Mouse (Mus musculus) 3134 (cell line): ENCODE measurements around the gene Khdrbs1.
"Not testable (repeated sequence)": the region's sequence is repeated elsewhere in the genome, so short reads cannot be mapped to it uniquely, and the experiment has no call there.

Source experiments
- DNase-seq: peaks from one replicate; pipeline ENCODE4 v3.0.0-alpha.2; 2011; ENCODE audit warnings: low spot score; ENCODE audit not compliant: insufficient read length; ENCODE audit errors: extremely low read depth

The Khdrbs1 gene

DNA sequence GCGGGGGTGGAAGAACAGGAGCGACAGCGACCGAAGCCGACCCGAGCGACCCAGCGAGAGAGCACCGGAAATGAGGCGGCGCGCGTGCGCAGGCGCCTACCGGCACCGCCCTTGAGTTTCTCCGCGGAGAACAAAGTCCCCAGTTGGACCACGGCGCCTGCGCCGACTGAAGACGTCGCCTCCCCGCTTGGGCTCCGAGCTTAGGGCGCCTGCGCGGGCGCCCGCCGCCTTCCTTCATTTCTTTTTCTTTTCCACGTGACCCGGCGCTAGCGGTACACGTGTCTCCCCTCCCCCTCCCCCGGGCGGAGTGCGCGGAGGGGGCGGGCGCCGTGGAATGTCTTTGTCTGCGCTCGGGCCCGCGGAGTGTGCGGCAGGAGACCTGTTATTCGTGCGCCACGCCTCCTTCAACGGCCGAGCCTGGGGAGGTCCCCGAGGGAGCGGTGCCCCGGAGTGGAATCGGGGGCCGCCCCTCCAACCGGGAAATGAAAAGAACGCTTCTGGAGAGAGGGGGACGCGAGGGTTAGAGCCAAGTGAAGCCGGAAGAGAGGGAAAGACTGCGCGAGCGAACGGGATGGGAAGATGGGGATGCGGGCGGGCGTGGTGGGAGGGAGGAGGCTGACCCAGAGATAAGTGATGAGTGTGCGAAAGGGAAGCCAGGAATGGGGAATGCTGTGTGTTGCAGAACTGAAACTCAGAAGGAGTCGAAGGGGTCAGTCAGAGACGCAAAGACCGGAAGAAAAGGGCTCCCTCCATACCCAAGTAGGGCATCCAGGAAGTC, at the start of gene Khdrbs1:
TSS of gene Khdrbs1 (minus strand) at position 72 of the 778 bp plus-strand sequence.
- peak; percentile 98 for DNase-seq

DNA sequence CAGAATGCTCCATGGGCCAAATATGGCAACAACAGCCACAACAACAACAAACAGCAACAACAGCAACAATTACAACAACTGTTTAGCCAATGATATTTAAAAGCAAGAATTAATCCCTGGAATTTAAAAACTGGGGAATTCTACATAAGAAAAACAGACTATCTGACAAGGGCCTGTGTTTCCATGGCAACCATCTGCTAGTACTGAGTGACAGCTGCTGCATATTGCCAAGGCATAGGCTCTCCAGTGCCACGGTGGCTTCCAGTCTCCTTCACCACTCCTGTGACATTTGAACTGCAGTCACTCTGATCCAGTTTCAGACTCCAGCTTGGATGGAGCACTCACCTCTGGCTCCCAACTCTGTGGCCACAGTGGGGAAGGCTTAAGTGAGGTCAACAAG, 49.3 kb upstream of the Khdrbs1 start:
- no peak for DNase-seq

DNA sequence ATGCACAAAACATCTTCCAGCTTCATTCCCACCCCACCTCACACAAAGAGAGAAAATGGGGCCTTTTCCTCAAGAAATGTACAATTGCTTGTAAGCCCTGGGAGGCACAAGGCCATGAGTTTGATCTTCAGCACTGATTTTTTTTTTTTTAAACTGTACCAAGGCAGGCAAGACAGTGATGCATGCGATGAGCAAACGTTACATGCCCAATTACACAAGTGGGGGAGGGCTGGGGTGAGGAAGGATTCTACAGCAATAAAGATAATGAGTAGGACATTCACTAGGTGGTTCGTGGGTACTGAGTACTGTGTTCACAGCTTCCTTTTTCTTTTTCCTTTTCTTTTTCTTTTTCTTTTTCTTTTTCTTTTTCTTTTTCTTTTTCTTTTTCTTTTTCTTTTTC, 48.4 kb upstream of the Khdrbs1 start:
- no peak for DNase-seq

DNA sequence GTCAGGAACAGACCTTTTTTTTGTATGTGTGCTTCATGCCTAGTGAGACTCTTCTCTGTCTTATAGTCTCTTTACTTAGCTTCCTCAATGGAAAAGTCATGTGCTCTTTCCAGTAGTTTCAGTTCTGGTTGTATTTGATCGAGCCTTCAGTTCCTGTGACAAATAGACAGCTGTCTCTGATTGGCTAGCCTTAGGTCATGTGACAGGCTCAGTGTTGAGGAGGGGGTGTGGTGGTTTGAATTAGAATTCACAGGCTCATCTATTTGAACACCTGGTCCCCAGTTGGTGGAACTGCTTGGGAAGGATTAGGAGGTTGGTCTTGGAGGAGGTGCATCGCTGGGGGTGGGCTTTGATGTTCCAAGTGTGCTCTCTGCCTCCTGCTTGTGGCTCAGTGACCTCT, 47.5 kb upstream of the Khdrbs1 start:
- no peak for DNase-seq

DNA sequence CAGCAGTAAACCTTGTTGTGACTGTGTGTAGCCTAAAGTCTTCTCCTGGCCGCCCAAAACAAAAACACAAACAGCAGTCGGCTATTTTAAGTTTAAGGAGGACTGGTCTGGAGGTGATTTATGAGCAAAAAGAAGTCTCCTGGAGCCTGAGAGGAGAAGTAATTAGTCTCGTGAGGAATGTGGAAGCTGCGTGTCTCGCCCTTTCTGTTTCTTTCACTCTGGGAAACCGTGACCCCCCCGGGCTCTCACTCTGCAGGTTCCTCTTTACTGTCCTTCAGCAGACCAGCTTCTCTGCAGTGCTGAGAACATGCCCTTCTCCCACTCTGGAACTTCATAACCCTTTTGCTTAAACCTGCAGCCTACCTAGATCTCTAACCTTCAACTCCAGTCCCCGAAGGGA, 46.6 kb upstream of the Khdrbs1 start:
- DNase-seq: no peak

DNA sequence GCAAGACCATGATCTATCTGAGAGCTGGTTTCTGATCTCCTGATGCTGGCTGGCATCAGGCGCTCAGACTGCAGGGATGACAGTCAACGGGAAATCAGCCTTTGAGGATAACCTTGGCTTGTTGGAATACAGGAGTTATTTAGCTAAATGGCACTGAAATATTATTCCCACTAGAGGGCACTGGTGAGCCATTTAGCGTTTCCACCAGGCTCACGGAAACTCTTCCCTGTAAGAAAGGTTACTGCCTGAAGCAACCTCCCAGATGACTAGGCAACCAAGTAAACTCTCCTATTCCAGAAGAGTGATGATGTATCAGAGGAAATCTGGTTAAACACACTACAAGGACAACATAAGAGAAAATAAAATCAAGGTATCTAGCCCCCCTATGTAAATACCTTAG, 43.1 kb upstream of the Khdrbs1 start:
- peak; percentile 41 for DNase-seq

DNA sequence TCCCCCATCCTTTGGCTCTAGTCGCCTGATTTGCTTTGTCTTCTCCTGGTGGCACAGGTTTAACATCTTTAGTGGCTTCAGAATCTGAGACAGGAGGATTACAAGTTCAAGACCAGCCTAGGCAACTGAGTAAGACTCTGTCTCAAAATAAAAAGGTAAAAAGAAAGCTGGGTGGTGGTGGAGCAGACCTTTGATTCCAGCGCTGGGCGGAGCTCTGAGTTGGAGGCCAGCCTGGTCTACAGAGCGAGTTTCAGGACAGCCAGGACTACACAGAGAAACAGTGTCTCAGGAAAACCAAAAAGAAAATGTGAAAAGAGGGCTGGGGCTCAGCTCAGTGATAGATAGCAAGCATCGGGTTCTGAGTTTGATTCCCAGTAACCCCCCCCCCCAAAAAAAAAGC, 41.4 kb upstream of the Khdrbs1 start:
- DNase-seq: no peak

DNA sequence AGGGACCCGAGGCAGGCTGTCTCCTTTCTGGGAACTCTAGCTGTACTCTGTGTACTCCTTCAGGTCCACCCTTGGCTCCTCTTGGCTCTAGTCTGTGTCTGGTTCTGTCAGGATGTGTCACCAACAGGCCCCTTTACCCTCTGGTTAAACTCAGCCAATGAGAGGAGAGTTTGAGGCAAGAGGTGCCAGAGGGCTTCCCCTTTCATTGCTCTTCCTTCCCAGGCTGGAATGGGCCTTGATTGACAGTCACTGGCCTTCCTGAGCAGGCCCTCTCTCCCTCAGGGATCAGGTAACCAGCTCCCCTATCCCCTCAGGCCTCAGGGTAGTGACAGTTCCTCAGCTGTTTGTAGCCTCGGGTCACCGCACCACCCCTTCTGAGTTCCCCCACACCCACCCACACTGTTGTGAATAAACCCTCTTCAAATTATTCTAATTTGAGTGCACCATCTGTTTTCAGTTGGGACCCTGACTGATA, 40.8 kb upstream of the Khdrbs1 start:
- DNase-seq: no peak

DNA sequence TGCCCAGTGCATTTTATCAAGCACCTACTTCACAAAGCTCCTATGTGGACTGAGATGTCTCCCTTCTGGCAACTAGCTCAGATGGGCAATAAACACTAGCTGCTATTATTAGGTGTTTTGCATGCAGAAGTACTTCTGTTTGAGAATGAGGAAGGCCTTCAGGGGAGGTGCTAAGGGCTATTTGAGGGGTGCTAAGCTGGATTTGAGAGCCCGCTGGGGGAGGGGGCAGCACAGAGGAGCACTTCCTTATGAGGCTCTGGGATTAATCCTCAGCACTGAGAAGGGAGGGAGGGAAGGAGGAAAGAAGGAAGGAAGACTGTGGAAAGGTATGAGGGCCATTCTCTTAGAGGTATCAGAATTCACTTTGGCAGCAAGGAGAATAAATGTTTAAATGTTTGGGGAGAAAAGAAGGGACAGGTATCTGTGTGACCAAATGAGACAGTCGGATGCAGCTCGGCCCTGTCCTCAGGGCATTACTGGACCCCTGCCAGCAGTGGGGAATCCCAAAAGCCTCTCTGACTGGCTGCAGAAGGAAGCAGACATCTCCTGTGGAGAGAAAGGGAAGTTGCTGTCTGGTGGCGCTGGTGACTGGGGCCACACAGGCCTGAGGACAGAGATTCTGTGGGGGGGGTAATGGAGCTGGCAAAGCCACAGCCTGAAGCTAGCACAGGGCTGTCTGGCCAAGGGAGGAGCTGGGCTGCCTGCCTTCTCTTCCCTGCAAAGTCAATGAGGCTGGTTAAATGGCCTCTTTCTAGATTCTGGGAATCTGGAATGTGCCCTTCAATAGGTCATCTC, 40.0 kb upstream of the Khdrbs1 start:
- DNase-seq: no peak

DNA sequence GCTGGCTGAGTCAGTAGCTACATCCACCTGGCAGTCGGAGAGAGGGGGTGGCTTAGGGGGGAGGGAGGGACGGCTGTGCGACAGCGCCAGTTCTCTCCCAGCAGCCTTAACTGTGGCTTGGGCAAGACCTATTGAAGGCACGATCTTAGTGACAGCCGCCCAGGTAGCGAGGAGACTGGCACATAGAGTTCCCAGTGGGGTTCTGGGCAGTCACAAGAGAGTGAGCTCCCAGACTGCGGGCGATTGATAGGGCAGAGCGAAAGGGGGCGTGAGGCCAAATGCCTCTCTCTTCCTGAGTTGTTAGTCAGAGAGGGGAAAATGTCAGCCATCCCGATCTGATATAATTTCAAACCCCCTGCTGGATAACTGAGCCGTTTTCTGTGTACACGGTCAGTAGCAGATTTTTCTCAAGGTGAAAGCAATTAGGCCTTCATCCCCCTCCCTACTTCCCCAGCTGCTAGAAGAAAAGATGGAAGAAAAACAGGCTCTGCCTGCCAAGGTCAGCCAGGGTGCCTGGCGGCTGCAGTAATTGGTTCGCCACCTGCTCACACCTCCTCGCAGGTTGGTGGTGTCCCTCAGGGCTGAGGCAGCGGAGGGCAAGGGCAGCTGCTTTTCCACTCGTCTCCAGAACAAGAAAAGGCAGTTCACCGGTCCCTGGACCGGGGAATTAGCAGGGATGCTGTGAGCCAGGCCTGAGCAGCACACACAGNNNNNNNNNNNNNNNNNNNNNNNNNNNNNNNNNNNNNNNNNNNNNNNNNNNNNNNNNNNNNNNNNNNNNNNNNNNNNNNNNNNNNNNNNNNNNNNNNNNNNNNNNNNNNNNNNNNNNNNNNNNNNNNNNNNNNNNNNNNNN, 29.8 kb upstream of the Khdrbs1 start:
- DNase-seq: no peak

DNA sequence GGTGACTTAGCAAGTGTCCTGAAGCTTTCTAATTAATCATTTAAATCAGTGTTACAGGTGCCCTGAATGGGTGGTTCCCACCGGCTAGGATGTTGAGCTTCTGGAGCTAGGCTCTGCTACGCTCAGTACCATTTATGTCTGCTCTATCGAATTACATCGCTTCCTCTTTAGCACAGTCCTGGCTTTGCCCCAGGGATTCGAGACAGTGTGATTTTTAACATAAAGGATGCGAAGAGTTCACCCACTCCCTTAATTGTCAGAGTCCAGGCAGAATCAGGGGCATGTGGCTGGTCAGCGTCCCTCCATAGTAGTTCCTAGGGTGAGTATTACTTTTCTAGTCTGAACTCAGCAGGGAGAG, 29.2 kb upstream of the Khdrbs1 start:
- no peak for DNase-seq

DNA sequence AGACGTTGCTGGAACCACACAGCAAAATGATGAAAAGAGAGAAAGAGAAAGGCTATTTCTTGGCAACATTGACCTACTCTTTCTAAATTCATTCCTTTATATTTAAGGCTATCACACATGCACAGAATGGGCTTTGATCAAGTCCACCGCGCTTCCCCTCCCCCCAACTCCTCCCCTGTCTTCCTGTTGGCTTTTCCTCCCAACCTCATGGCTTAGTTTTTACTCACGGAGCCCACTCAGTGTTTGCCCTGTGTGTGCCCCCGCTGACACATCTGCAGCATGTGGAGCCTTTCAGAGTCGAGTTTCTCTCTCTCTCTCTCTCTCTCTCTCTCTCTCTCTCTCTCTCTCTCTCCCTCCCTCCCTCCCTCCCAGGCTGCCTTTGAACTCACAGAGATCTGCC, 28.5 kb upstream of the Khdrbs1 start:
- DNase-seq: no peak

DNA sequence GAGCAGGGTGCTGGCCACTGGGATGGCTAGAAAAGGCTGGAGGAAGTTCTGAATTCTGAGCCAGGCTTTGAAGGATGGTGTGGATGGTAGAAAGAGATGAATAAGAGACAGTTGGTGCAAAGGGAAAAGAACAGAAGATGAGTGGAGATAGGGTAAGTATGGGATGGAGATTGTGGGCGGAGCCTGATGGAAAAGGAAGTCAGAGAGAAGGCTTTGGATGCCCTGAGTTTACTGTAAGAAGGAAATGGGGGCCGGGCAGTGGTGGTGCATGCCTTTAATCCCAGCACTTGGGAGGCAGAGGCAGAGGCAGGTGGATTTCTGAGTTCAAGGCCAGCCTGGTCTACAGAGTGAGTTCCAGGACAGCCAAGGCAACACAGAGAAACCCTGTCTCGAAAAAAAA, 26.6 kb upstream of the Khdrbs1 start:
- DNase-seq: not testable (repeated sequence)

DNA sequence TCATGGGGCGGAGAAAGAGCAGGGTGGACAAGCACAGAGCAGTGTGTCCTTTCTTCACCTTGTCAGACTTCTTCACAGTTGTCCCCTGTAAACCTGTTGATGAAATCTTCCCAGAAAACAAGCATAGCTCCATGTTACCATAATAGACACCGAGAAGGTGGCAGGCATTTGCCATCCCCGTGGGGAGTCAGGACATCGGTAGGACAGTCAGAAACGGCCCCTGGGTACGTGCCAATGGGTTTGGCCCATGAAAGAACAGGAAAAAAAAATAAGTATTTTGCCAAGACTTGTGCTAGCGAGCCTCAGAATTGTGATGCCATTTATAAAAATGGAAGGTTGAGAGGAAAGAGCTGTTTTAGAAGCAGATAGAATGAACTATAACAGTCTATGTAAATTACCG, 25.7 kb upstream of the Khdrbs1 start:
- no peak for DNase-seq

DNA sequence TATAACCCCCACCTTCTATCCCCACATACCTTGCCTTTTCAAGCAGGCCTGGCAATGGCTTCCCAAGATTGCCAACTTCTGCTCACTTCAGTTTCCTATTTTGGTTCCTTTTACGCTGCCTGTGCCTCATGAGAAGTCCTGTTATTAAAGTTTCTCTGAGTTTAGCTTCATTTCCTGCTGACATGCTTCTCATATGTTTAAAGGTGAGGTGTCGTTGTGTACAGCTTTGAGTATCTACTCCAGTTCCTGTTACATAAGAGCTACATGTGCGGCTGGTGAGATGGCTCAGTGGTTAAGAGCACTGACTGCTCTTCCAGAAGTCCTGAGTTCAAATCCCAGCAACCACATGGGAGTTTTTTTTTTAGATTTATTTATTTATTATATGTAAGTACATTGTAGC, 23.2 kb upstream of the Khdrbs1 start:
- no peak for DNase-seq

DNA sequence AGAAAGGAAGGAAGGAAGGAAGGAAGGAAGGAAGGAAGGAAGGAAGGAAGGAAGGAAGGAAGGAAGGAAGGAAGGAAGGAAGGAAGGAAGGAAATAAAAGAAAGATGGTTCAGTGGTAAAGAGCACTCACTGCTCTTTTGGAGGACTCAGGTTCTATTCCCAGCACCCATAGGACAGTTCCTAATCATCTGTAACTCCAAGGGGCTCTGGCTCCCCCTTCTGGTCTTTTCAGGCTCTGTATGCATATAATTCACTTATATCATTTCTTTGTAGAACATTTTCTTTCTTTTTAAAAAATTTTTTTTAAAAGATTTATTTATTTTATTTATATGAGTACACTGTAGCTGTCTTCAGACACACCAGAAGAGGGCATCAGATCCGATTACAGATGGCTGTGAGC, 20.4 kb upstream of the Khdrbs1 start:
- DNase-seq: not testable (repeated sequence)

DNA sequence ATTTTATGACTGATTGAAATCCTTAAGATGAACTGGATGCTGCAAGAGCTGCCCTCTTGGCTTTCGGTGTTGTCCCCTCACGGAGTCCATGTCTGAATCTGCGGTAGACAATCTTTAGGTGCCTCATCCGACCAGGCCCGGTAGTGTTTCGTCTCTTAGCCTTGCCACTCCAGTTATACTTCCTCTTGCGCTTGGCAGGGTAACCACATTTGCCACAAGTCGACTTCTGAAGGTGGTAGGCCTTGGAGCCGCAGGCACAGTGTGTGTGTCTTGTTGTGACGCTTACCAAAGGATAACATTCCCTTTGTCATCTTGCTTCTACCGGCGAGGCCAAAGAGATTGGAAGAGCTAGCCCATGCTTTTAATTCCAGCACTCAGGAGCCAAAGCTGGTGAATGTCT, 19.5 kb upstream of the Khdrbs1 start:
- DNase-seq: no peak

DNA sequence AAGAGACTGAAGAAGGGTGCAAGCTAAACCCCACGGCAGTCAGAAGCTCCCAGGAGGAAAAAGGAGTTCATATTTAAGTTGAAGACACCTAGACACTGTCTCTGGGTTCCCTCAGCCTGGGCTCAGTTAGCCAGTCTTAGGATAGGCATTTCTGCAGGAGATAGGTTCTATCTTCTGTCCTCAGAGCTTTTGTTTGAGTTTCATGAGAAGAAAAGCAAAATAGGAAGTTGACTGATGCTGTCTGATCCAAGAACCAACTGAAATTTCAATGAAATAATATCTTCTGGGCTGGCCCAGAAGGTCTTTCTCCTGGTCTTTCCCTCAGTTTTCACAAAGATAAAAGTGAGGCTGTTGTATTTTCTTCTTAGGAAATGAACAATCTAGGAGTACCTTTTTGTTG, 13.4 kb upstream of the Khdrbs1 start:
- DNase-seq: no peak

DNA sequence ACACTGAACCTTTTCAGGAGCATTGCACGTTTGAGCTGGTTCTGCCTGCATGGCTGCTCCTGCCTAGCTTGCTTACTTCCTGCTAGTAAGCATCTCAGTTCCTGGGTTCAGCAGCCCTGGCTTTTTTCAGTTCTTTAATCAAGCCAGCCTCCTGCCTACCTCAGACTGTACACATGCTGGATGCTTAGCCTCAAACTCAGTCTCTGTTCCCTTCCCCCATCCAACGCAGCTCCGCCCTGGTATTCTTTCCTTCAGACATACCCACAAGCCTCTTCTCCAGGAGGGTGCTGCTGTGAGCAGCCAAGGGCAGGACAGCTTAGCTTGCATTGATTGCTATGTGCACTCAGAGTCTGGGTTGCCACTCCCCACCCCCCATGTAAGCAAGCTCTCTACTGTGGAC, 12.6 kb upstream of the Khdrbs1 start:
- DNase-seq: no peak

DNA sequence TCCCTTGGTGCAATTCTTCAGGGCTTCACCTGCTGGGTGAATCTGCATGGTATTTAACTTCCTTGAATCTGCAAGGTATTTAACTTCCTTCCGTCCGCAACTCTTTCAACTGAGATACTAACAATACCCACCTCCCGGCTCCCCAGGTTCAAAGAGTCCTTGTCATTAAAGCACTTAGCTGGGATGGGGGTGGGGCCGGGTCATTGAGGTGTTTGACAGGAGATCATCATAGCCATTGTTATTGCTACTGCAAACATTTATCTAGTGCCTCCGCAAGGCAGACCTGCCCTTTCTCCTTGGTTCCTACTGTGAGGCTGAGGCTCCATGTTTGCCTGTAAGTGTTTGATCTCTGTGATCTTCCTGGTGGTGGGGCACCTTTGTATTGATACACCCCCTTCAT, 8.3 kb upstream of the Khdrbs1 start:
- no peak for DNase-seq

DNA sequence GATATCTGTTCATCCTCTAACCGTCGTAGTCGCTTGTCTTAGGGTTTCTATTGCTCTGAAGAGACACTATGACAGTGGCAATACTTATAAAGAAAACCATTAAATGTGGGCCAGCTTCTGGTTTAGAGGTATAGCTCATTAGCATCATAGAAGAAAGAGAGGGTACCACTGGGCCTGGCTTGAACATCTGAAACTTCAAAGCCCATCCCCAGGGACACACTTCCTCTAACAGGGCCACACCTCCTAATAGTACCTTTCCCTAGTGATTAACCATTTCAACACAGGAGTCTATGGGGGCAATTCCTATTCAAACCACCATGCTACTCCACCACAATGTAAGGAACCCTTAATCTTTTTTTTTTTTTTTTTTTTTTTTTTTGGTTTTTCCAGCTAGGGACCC, 4.5 kb upstream of the Khdrbs1 start:
- DNase-seq: no peak
